Mouse (Mus musculus) heart, embryonic 11.5 days (tissue): ENCODE measurements at regions not wholly inside any gene's neighbourhood (a gene's known extent, or its start where the extent isn't known, plus 50 kb on each side); places are given as distances from the start of the nearest gene placed in this dataset.
A peak's percentile ranks its signal among the peaks of the same experiment; 100 is the strongest.

Experiments used
- ATAC-seq: fragments of 200-750 bp; cut with Nextera tagmentation; replicated peaks from 2 replicates; pipeline ENCODE4 v1.8.0; 2017; ENCODE audit warnings: moderate library complexity; ENCODE audit not compliant: insufficient number of reproducible peaks, low FRiP score, low TSS enrichment
- H3K27ac ChIP-seq: fragments of 300-500 bp; sonication (generic); 2 replicates; pipeline ENCODE4 v1.5.1; 2014; ENCODE audit warnings: mild to moderate bottlenecking, low read depth, low read length
- H3K27me3 ChIP-seq: fragments of 300-500 bp; sonication (generic); 2 replicates; pipeline ENCODE4 v1.6.1; 2014; ENCODE audit warnings: mild to moderate bottlenecking, low read length, mixed read lengths; ENCODE audit not compliant: control insufficient read depth, insufficient read depth
- H3K36me3 ChIP-seq: fragments of 300-500 bp; sonication (generic); 2 replicates; pipeline ENCODE4 v1.6.1; 2014; ENCODE audit warnings: mild to moderate bottlenecking, low read length, moderate library complexity, mixed read lengths; ENCODE audit not compliant: control insufficient read depth, insufficient read depth
- H3K4me1 ChIP-seq: fragments of 300-500 bp; sonication (generic); 2 replicates; pipeline ENCODE4 v1.6.1; 2014; ENCODE audit warnings: low read length; ENCODE audit not compliant: control insufficient read depth, insufficient read depth
- H3K4me2 ChIP-seq: fragments of 300-500 bp; sonication (generic); 2 replicates; pipeline ENCODE4 v1.6.1; 2014; ENCODE audit warnings: mild to moderate bottlenecking, moderate library complexity
- H3K4me3 ChIP-seq: fragments of 300-500 bp; sonication (generic); 2 replicates; pipeline ENCODE4 v1.5.1; 2014; ENCODE audit warnings: low read depth, low read length
- H3K9ac ChIP-seq: fragments of 300-500 bp; sonication (generic); 2 replicates; pipeline ENCODE4 v1.6.1; 2014; ENCODE audit warnings: mild to moderate bottlenecking, low read depth, low read length, moderate library complexity
- H3K9me3 ChIP-seq: fragments of 300-500 bp; sonication (generic); replicated peaks from 2 replicates; pipeline ENCODE4 v1.6.1; 2016; ENCODE audit warnings: low read length; ENCODE audit not compliant: control insufficient read depth
- WGBS: fragments of 180-500 bp; shearing (Covaris S2); extraction: QIAGEN DNeasy Blood & Tissue Kit; methylation state at CpG from one replicate; pipeline ENCODE4 v1.1.7; 2014; ENCODE audit not compliant: insufficient replicate concordance; 5-methylcytosine and 5-hydroxymethylcytosine counted together

GRCm38 (mm10) chr8:57242301-57242700 lies 78.5 kb upstream of the Hand2 start:
- H3K27me3 ChIP-seq, result no peaks in the 10 kb centered on the region
- no peak overlapping the region for H3K4me2 ChIP-seq
- no peaks in the 10 kb centered on the region for H3K9me3 ChIP-seq
- no peaks in the 10 kb centered on the region for H3K4me1 ChIP-seq
- 76% methylated on average over 2 of the region's 2 CpGs for WGBS
- no peaks in the 10 kb centered on the region for H3K36me3 ChIP-seq
- H3K4me3 ChIP-seq, result no peak overlapping the region
- H3K27ac ChIP-seq, result no peak overlapping the region
- ATAC-seq, result no peak
- no peak overlapping the region for H3K9ac ChIP-seq

DNA sequence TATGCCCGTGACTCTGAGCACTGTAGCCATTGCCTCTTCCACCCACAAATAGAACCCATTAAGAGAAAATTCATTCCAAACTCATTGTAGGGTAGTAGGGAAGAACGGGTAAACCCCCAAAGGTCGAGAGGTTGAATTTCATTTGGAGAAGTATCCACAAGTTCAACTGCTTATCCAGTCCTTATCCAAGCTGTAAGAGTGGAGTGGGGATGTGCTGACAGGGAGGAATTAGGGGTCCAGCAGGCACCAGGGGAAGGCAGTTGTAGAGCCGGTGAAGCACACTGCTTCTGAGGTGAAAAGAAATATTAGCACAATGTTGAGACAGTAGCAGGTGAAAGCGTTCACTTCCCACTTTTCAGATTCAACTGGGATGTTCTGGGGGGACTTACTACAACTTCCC lies 71.7 kb upstream of the Hand2 start:
- H3K4me2 ChIP-seq, result no peak overlapping the region
- no peak overlapping the region for H3K9ac ChIP-seq
- H3K36me3 ChIP-seq, result no peaks in the 10 kb centered on the region
- no peaks in the 10 kb centered on the region for H3K9me3 ChIP-seq
- no peak overlapping the region for H3K27ac ChIP-seq
- WGBS, result 33% methylated on average over 5 of the region's 5 CpGs
- H3K27me3 ChIP-seq, result no peaks in the 10 kb centered on the region
- ATAC-seq, result peak; percentile 49; the same call in 1 of the 2 replicates
- no peak overlapping the region for H3K4me3 ChIP-seq
- no peaks in the 10 kb centered on the region; the same call in 1 of the 2 replicates for H3K4me1 ChIP-seq
